Mouse (Mus musculus) lung, postnatal 0 days (tissue): Measurements from ENCODE around the gene Uhrf2.
"Not testable (repeated sequence)": the region's sequence is repeated elsewhere in the genome, so short reads cannot be mapped to it uniquely, and the experiment has no call there.

Experiments
- CTCF ChIP-seq: IDR thresholded peaks from 2 replicates; pipeline ENCODE4 v1.5.1; 2016; ENCODE audit warnings: antibody characterized with exemption, mild to moderate bottlenecking
- EP300 ChIP-seq: IDR thresholded peaks from 2 replicates; pipeline ENCODE4 v1.6.1; 2016; ENCODE audit warnings: antibody characterized with exemption, mild to moderate bottlenecking, control low read depth

GRCm38 (mm10) chr19:30023419-30023818 lies 6.9 kb upstream of the Uhrf2 start:
- not testable (repeated sequence) for TF ChIP-seq CTCF, EP300
